Mouse (Mus musculus) cerebral cortex, adult 2 months (tissue): ENCODE results near the gene Slc5a11.

Experiments
- WGBS: fragments of 180-500 bp; shearing (Covaris S2); methylation state at CpG from one replicate; pipeline ENCODE4 v1.1.7; 2018; 5-methylcytosine and 5-hydroxymethylcytosine counted together

The Slc5a11 gene

DNA sequence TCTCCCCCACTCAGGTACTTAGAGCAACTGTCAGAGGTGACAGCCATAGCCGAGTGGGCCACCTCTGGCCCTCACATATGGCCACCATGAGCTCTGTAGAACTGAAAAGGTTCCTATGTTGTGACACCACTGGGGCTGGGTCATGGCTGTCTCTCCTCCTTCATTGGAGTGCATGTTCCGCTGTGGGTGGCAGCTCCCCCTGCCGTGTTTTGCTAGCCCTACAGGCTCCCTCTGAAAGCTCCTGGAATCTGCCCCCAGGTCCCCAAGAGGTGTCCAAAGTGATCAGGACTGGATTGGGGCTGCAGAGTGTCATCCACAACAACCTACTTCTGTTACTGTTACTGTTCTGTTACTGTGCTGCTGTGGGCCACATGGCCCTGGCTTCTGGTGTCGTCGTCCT is 2.3 kb upstream of the Slc5a11 start:
- 91% methylated on average over 5 of the region's 5 CpGs for WGBS

DNA sequence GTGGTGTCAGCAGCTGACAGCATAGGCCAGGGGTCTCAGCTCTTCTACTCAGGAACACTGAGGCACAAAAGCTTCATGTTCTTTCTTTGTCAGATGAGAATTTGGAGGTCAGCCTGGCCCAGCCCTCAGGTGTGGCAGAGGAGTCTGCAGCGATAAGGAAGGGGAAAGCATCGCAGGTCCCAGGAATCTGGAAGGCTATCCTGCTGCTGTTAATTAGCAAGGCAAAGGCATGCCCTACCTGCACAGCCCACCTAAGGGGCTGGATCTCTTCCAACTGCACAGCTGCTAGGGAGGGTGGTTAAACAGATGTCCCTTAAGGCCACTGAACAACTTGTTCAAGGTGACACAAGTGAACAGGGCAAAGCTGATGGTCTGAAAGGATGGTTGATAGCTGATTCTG is 558 bp downstream of the Slc5a11 start:
- 92% methylated on average over 2 of the region's 2 CpGs for WGBS

DNA sequence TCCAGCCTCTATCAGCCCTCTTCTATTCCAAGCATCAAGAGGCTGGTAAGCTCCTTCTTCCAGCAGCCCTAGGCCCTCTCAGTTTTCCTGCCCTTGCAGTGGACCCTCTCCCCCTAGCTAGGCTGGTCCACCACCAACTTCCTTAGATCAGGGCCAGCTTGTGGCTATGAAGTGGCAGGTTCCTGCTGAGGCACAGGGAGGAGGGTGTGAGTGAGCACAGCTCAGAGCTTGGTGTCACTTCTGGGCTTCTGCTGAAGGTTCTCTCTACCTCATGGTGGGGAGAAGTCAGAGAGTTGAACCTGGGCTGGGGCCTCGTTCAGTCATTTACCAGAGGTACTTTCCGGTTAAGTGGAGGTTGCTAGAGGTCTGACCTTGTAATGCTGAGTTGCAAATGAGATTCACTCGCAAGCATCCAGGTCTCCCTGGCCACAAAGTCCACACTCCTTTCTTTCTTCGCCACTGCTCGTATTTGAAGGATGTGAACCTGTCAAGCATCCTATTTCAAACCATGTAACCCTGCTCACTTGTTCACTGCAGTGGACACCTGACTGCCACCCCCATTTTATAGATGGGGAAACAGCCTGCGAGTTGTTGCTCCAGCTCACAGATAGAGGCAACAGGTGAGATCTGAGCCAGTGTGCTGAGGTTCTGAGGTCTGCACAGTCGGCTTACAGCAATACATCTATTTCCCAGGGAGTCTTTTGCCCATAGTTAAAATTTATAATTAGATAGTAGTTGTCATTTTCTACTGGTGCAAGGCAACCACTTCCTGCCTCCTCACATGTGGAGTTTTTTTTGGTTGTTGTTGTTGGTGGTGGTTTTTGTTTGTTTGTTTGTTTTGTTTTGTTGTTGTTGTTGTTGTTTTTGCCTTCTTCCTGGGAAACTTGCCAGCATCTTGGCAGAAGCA is 3.1 kb downstream of the Slc5a11 start:
- 87% methylated on average over 7 of the region's 7 CpGs for WGBS

DNA sequence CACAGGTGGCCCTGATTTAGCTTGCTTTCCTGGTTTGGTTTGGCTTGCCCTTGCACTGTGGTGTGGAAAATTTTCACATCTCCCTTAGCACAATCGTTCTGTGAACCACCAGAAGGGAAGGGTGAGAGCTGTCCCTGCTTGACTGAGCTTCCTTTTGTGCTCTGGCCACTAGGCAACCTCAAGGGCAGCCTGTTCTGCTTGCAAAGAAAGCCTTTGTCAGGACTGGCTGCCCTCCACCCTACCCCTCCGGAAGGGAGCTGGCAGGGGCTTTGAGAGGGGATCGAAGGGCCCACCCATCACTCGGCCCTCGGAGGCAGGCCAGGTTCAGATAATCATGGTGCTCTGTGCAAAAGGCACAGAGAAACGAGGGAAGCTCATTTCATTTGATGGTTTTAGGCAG is 4.0 kb downstream of the Slc5a11 start:
- 51% methylated on average over 6 of the region's 6 CpGs for WGBS

DNA sequence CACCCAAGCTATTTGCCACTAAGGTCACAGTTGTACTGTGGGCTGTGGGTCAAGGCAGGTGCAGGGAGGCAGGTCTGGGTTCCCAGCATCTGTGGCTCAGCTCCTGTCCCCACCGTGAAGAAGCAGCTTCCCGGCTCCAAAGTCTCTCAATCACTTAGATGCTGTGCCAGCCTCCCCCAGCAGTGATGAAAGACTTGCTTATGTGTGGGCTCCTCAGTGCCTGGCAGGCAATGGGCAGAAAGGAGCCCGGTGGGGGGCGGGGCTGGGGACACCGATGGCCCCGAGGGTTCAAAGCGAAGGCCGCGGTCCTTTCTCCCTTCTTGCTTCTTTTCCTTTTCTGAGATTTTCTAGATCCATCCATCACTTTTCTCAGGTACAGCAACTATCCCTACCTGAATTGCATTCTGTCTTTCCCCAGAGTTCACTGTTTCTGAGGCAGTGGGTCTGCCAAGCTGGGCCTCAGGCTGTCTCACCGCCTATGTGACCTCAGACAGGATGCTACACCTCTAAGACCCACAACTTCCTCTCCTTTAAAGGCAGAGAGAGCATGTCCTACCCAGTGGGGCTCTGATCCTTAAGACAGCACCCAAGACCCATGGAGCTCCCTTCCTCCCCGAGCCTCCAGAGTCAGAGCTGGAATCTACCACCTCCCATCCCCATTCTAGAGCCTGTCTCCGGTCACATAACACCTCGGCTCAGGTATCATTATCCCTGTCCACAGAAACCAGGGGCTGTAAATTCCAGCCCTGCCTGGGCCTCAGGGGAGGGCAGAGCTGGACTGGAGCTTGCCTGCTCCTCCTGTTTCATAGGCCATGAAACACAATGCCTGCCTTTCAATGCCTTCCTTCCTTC is 5.4 kb downstream of the Slc5a11 start:
- WGBS, result 67% methylated on average over 13 of the region's 13 CpGs

DNA sequence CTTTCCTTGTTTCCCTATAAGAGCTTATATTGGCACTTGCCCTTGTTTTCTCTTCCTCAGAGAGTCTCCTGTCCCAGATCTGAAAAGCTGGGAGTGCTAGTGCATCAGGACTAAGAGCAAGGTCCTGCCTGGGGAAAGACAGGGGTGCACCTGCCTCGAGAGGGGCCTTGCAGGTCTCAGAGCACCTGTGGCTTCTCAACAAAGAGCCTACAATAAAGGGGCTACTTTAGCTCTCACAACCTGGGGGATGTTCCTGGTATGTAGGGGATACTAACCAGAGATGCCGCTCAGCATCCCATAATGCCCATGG is 6.0 kb downstream of the Slc5a11 start:
- 61% methylated on average over 2 of the region's 2 CpGs for WGBS

DNA sequence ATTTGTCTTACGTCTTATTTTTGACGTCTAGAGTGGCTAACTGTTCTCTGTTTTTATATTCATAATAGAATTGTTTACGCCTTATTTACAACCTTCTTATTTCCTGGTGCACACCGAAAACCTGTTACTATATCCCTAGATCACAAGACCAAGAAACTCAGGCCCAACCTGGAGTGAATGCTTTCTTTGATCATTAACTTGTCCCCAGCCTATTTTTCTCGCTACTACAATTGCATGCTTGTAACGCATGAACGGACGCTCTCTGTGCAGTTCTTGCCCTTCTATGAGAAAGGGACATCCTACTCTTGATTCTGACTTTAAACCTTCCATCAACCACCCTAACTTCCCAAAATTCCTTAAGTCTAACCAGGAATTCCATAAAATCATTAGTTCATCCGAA is 9.5 kb downstream of the Slc5a11 start:
- 88% methylated on average over 9 of the region's 9 CpGs for WGBS

DNA sequence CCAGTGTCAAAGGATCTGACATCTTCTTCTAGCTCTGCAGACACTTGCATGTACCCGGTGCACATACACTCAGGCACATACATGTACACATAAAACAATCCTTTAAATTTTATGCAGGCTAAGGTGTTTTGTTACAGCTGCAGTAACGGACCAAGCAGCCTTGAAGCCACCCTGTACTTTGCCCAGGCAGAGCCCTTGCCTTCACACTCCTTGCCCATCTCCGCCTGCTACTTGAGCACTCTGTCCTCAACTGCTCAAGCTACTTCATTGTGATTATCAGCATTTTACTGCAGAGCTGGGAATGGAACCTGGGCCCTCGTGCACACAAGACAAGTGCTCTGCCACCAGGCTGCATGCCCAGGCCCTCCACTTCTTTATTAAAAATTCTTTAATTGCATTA is 10.6 kb downstream of the Slc5a11 start:
- 94% methylated on average over 4 of the region's 4 CpGs for WGBS

DNA sequence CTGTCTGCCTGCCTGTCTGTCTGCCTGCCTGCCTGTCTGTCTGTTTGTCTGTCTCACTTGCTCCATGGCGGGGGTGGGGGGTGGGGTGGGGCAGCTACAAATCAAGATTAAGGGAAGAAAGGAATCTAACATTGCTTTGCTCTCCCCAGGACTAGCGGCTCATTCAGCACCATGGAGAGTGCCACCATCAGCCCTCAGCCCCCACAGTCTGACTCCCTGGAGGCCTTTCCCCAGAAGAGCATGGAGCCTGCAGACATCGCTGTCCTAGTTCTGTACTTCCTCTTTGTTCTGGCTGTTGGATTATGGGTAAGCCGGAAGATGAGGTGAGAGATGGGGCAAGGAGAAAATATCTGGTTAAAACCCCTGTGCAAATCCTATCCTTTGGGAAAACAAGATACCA is 20.9 kb downstream of the Slc5a11 start:
- 41% methylated on average over 4 of the region's 4 CpGs for WGBS

DNA sequence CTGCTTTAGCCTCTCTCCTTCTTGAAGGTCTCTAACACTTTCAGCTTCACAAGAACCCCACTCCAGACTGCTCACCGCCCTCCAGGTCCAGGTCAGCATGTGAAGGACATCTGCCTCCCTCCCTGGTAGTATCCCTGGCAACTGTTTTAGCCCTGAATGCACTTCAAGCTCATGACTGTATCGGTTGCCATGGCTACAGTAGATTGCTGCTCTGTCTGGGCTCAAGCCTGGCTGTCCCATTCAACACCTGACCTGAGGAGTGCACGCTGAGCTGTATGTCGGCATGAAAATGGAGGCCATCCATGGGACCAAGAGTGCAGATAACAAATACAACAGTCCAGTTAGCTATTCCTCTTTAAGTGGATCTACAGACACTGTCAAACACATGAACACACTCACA is 24.0 kb downstream of the Slc5a11 start:
- WGBS, result 74% methylated on average over 4 of the region's 4 CpGs

DNA sequence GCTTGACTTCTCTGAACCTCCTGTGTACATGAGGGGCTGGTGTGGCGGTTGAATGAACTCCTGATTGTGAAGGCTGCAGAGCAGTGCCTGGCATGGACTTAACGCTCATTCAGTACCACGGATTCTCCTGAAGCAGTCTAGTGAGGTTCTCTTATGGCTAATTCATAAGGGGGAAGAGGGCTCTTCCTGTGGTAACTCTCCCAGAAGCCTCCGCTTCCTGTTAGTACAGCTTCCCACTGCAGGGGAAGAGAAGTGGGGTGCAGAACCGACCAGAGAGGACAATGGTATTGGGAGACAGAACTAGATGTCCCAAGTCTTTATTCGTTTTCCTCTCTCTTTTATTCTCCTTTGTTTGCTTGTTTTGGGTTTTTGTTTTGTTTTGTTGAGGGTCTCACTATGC is 25.5 kb downstream of the Slc5a11 start:
- WGBS, result 68% methylated on average over 6 of the region's 6 CpGs

DNA sequence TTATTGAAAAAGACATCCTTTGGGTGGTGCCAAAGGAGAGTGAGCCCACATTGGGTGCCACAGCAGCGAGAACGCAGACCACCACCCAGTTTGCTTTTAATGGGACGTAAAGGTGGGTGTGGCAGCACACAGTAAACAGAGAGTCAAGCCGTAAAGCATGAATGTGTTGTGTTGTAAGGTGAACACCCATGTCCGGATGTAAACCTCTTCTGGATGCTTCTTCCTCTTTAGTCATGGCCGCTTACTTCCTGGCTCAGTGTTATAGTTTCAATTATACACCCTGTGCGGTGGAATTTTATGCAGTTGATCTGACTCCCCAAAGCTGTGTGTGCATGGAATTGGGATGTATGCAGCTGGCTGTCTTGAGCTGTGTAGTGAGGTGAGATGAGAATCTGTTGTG is 27.7 kb downstream of the Slc5a11 start:
- WGBS, result 85% methylated on average over 7 of the region's 7 CpGs

DNA sequence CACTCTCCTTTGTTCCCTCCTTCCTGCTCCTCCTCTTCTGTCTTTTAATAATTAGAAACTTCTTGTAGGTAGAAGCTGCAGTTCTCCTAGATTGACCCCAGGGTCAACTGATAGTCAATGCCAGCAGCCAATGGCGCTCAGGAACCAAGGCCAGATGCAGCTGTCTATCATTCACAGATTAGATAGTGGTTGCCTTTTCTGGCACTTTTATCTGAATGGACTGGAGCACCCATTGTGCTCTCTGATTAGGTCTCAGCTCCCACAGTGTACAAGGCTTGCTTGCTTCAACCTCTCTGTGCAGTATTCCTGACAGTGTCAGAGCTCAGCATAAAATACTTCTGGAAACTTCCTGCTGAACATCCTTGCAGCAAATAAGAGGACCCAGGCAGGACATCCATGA is 30.3 kb downstream of the Slc5a11 start:
- WGBS, result 91% methylated on average over 1 of the region's 1 CpGs

DNA sequence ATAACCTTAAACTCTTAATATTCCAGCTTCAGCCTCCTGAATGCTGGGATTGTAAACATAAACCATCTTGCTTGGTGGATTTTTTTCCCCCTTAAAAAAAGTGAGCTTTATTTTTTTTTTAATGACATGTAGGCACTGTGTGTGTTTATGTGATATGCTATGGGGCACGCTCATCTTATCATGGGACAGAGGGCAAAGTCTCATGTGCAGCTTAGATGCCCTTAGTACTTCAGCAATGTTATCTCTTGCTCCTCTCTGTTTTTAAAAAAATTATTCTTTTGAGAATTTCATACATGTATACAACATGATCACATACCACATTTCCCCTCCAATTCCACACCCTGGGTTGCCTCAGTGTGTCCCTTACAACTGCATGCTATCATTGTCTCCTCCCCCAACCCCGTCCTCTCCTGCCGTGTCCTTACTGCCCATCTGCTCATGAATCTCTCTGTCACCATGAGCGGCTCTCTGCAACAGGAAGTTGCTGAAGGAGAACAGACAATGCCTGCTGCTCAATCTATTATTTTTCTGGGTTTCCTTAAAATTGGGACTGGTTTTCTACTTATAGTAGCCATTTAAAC is 32.0 kb downstream of the Slc5a11 start:
- WGBS, result 62% methylated on average over 4 of the region's 4 CpGs

DNA sequence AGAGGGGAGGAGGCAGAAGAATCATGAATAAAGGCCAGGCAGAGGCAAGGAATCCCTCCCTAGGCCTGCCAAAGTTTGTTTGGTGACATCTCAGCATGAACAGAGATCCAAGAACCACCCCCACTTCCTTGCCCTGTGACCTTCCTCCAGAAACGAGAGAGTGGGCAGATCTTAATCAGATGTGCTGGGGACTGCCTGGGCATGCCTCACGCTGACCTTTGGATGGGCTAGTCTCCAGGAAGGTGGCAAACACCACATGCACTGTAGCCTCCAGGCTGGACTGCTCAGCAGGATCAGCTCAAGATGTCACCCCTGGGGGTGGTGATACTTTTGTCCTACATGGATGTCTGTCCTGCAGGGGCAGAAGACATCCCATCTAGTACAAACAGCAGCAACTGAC is 33.6 kb downstream of the Slc5a11 start:
- 59% methylated on average over 2 of the region's 2 CpGs for WGBS

DNA sequence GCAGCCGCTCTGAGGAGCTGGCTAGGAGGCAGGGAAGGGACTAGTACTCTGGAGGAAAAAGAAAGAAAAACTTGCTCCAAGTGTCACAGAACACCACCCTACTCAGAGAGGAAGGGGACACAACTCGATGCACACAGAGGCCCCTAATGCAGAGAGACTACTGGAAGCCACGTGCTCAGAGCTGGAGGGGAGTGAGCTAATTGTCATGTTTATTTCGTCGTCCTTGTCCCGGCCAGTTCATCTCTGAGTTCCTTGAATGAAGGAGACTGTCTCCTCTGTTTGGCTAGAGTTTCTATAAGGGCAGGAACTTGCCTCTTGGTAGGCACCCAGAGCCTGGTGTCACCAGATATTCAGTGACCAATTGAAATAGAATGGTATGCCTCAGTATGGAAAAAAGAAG is 36.8 kb downstream of the Slc5a11 start:
- 69% methylated on average over 6 of the region's 6 CpGs for WGBS

DNA sequence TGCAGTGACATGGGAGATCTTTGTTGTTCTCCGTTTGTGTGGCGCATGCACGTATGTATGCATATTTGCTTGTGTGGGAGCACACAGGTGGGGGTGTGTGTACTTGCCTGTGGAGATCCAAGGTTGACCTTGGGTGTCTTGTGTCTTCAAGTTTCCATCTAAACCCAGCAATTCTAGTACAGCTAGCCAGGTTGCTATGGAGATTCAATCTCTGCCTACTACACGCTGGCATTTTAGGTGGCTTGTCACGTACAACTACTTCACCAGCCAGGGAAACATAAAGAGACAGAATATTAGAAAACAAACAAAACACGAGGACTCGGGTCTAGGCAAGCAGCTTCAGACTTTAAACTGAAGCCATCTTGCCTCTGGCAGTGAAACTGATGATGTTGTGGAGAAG is 38.8 kb downstream of the Slc5a11 start:
- 47% methylated on average over 7 of the region's 7 CpGs for WGBS

DNA sequence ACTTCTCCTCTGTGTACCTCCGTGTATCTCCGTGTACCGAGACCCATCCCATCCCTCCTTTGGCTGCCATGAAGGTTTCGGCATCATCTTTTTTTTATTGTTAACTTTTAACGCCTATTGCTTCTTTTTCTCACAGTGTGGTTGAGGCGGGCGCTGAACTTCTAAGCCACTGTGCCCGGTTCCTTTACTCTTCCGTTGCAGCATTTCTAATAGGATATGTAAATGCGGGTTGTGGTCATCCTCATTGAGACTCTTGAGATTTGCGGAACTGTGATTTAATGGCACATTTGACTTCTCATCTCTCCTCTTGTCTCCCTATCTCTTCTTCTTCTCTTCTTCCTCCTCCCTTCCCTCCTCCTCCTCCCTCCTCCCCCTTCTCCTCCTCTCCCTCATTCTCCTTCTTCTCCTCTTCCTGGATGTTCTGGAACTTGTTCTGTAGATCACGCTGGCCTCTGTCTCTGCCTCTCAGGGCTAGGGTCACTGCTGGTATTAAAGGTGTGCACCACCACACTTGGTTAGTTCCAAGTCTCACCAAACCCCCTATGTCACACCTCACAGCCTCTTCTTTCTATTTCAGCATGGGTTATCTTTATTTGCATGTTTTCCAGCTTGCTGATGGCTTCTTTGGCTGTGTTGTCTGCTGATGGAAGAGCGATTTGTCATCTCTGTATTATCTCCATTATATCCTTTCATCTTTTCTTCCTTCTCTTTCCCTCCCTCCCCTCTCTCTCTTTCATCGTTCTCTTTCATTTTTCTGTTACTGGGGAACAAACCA is 39.8 kb downstream of the Slc5a11 start:
- 86% methylated on average over 14 of the region's 14 CpGs for WGBS

DNA sequence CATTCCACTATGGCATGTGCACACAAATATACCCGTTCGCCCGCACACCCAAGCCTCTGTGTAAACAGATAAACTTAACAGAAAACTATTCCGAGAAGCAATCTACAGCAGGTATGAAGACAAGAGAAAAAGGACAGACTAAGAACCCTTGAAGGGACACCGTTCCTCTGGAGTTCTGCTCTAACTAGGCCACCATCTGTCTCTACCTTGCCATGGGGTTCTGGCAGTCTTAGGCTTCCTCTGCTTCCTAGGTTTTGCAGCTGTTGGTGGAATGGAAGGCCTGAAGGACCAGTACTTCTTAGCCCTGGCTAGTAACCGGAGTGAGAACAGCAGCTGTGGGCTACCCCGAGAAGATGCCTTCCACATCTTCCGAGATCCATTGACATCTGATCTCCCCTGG is 43.5 kb downstream of the Slc5a11 start:
- 83% methylated on average over 8 of the region's 8 CpGs for WGBS

DNA sequence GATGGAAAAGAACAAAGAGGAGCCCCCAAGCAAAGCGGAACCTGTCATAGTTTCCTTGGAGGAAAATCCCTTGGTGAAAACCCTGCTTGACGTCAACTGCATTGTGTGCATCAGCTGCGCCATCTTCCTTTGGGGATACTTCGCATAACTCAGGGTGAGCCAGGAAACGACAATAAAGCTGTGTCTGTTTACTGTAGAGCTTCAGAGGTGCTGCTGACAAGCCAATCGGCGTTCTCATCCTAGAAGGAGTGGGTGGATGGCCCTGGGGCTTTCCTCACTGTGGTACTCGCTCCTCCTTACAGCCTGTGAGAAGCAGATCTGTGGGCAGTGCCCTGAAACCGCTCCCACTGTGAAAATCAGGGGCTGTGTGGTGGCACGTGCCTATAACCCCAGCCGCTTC is 58.5 kb downstream of the Slc5a11 start:
- WGBS, result 63% methylated on average over 11 of the region's 11 CpGs

DNA sequence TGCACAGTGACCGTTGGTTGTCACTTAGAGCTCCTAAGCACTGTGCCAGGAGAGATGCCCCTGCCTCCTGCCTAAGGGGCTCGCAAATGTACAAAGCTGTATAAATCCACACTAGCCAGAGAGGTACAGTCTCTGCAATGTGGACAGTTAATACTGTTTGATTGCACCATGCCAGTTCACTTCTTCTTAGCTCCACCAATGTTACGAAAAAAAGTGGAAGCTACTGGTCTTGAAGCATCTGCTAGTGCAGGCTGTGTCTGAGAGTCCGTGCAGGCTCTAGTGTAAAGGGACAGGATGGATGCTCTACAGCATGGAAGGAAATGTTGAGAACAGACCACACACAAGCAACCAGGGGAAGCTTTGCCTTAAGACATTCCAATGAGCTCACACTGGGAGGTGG is 62.0 kb downstream of the Slc5a11 start:
- 85% methylated on average over 4 of the region's 4 CpGs for WGBS

DNA sequence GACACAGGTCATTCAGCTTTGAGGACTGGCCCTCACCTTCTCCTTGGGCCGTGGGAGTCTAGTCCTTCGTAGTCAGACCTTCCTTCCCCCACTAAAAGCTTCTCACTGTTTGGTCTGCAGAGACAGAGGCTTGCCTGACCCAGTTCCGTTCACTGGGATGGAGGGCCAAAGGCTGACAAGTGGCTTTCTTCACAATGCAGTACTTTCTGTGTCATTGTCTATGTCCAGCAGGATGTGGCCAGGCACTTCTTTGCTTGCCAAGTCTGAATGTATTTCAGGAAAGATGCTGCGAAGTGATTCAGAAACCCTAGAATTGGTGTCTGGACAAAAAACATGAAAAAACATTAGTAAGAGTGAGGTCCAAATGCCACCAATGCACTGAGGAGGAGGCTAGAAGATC is 65.2 kb downstream of the Slc5a11 start:
- 51% methylated on average over 4 of the region's 4 CpGs for WGBS
